Mouse (Mus musculus) olfactory bulb, adult 2 months (tissue): Measurements from ENCODE around the gene Nlrc5.

ENCODE experiments used
- CTCF ChIP-seq: fragments of 200-500 bp; IDR thresholded peaks from 2 replicates; pipeline ENCODE4 v1.5.1; 2012; ENCODE audit warnings: low read depth, mild to moderate bottlenecking, low read length, moderate library complexity; ENCODE audit not compliant: insufficient read depth
- POLR2A ChIP-seq: fragments of 200-500 bp; IDR thresholded peaks from 2 replicates; pipeline ENCODE4 v1.6.1; 2012; ENCODE audit warnings: mild to moderate bottlenecking, low read depth, low read length, moderate library complexity; ENCODE audit not compliant: insufficient read depth

- TF ChIP-seq CTCF (no peak), POLR2A (no peak)
Observed at GRCm38 (mm10) chr8:94519021-94519420, 84.9 kb downstream of the Nlrc5 start.
